Mouse (Mus musculus) olfactory bulb, adult 2 months (tissue): ENCODE results near the gene Mgat4e.

Source experiments
- CTCF ChIP-seq: fragments of 200-500 bp; IDR thresholded peaks from 2 replicates; pipeline ENCODE4 v1.5.1; 2012; ENCODE audit warnings: low read depth, mild to moderate bottlenecking, low read length, moderate library complexity; ENCODE audit not compliant: insufficient read depth
- POLR2A ChIP-seq: fragments of 200-500 bp; IDR thresholded peaks from 2 replicates; pipeline ENCODE4 v1.6.1; 2012; ENCODE audit warnings: mild to moderate bottlenecking, low read depth, low read length, moderate library complexity; ENCODE audit not compliant: insufficient read depth

- no peak for TF ChIP-seq POLR2A
- TF ChIP-seq CTCF, result no peak
Measured at GRCm38 (mm10) chr1:134492276-134492675, 57.2 kb downstream of the Mgat4e start.
